Mouse (Mus musculus) CD4-positive, CD25-positive, alpha-beta regulatory T cell, adult 2 months (primary cell): ENCODE data around the gene Ank.

Experiments used
- DNase-seq: peaks from one replicate; pipeline ENCODE4 v3.0.0-alpha.2; 2012; ENCODE audit warnings: low read depth, low spot score

Ank gene

DNA sequence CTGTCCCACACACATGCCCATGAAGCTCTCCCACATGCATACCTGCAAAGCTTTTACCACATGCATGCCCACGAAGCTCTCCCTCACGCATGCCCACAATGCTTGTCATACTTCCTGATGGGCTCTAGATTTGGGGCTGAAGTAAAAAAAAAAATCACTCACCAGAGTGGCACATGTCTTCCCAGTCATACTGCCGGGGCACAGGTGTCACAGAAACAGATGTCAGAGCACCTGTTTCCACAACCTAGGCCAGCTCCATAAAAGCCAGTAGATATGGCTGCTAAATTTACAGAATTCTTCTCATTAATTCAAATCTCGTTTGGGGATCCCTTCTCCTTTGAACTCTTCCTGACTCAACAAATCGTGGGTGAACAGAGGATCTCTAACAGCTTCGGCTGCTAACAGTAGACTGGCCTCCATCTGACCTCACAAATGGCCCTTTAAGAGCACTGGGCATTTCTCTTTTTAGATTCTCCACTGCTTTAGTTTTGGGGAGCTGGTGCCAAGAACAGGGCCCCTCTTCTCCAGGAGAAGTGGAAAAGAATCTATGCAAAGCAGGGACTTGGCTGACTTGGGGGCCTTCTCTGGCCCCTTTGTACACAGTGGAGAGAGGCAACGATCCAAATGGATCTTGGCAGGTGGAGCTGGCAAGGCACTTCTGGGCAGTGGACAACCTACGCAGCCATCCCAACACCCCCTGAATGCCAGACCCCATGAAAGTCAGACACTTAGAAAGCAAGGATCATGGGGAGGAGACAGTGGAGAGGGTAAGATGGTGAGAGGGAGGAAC lies 108.7 kb downstream of the Ank start:
- DNase-seq = no peak

GRCm38 (mm10) chr15:27575932-27576331 lies 109.5 kb downstream of the Ank start:
- no peak for DNase-seq

- DNase-seq = no peak
Measured at GRCm38 (mm10) chr15:27576886-27577285, 110.4 kb downstream of the Ank start.

- DNase-seq = peak; percentile 49
Measured at GRCm38 (mm10) chr15:27577915-27578780, 111.7 kb downstream of the Ank start.

- DNase-seq = no peak
Measured at GRCm38 (mm10) chr15:27578918-27579317, 112.4 kb downstream of the Ank start.

DNA sequence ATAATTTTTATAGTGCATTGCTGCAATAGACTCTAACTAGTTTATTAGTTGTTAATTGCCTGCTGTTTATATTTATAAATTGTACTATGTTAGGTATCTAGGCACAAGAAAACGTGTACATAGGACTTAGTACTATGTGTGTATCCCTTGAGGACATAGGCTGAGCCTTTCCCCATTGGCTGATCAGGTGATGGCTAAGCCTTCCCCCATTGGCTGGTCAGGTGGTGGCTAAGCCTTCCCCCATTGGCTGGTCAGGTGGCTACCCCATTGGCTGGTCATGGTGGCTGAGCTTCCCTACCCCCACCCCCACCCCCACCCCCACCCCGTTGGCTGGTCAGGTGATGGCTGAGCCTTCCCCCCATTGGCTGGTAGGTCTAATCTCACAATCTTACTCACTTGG lies 113.4 kb downstream of the Ank start:
- DNase-seq = no peak

DNA sequence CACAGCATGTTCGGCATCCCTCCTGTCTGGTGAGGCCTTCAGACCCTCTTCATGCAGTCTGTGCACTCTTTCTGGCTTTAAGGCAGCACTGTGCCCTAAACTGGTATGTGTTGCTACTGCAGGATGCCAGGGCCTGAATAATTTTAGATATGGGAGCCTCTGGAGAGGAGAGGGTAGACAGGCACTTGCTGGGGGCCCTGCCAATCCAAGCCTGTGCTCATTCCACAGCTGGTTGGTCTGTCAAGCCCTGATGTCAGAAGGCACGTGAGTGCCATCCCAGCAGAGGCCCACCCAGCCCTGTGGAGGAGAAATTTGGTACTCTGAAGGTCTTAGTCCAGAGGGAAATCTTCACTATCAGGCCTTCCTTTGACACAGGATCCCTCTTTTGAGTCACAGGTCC lies 114.3 kb downstream of the Ank start:
- DNase-seq = no peak

- no peak for DNase-seq
Measured at GRCm38 (mm10) chr15:27581640-27582039, 115.2 kb downstream of the Ank start.

DNA sequence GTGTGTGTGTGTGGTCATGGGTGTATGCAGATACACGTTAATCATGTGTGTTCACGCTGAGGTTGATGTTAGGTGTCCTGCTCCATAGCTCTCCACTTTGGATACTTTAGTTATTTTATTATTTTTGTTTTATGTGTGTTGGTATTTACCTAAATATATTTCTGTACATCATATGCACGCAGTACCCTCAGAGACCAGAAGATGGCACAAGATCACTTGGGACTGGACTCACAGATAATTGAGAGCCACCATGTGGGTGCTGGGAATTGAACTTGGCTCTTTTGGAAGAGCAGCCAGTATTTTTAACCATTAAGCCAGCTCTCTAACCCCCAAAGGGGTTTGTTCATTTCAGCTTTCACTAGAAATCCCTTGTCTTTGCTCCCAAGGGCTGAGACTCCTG lies 116.0 kb downstream of the Ank start:
- peak; percentile 67 for DNase-seq

GRCm38 (mm10) chr15:27583042-27583441 lies 116.6 kb downstream of the Ank start:
- peak; percentile 58 for DNase-seq

- DNase-seq = no peak
Measured at GRCm38 (mm10) chr15:27583620-27584019, 117.1 kb downstream of the Ank start.

DNA sequence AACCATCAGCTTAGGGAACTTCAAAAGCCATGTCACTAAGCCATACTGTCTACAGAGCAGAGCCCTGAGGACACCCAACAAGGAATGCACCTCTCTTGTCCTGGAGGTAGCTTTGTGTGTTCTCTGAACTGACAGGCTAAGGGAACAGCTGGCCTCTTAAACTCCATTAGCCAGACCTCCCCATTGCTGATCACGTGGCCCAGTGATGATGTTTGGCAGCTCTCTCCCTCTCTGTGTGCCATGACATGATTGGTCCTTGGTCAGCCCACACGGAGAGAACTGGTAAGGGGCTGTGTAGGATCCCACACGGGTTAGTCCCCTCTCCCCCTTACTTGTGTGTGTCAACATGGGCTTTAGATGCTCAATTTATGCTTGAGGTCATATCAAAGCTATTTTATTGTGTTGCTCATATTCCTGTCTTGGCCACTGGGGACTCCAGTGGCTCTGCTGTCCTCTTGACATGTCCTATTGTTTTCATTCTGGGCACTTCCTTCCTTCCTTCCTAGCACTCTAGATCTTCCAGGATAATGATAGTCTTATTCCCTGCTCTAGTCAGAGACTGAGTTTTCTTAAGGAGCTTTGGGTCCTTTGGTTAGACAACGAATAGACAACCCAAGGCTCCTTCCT lies 119.1 kb downstream of the Ank start:
- DNase-seq = no peak

DNA sequence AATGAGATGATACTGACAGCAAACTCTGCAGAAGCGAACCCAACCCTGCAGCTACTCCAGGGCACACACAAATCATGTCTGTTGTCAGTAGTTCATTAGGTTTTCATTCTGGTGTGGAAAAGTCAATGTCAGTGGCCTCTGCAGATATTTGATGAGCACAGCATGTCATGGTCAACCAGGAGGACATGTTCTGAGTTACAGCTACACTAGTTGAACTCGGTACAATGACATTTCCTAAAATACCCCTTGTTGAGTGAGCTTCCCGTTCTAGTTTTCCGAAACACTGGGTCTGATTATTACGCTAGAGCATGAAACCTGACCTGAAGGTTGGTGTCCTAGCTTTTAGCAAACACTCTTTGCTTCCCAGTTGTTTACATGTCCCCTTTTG lies 119.6 kb downstream of the Ank start:
- no peak for DNase-seq

DNA sequence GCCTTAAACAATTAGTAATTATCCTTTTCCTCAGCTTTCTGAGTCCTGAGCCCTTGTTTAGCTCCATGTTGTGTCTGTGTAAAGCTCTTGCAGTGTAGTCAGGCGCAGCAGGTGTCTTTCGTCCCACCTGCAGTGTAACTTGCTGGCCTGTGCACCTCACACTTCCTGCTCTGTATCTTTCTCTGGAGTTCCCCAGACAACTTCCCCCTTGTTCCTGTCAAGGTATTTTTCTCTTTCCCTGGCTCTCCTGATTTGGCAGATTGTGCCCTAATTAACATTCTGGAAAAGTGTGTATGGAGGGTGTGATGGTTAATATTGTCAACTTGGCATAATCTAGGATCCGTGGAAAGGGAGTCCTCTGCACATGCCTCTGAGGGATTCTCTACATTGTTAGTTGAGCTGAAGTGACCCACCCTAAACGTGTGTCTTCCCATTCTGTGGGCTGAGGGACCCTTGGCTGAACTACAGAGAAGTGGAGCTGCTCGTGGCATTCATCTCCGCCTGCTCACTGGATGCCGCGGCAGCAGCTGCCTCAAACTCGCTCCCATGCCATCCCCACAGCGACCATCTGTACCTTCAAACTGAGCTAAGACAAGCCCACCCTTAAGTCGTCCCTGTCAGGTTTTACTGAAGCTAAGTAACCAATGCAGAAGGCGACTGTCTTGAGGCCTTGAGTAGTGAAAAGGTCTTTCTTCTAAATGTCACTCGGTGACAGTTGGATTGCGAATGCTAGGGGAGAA lies 121.8 kb downstream of the Ank start:
- peak; percentile 34 for DNase-seq

DNA sequence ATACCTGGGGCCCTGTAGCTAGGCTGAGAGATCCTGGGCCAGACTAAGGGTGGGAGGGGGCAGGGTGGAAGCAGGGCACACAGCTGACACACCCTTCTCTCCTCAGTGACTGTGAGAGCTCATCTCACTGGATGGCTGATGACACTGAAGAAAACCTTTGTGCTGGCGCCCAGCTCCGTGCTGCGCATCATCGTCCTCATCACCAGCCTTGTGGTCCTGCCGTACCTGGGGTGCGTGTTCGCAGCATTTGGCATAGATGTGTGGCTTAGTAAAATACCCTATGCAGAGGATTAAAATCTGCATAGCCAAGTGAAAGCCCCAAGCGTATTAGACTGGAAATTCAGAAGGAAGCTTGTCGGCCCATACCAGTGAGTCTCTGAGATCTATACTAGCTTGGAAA lies 124.3 kb downstream of the Ank start:
- no peak for DNase-seq

GRCm38 (mm10) chr15:27592620-27593320 lies 126.3 kb downstream of the Ank start:
- no peak for DNase-seq

DNA sequence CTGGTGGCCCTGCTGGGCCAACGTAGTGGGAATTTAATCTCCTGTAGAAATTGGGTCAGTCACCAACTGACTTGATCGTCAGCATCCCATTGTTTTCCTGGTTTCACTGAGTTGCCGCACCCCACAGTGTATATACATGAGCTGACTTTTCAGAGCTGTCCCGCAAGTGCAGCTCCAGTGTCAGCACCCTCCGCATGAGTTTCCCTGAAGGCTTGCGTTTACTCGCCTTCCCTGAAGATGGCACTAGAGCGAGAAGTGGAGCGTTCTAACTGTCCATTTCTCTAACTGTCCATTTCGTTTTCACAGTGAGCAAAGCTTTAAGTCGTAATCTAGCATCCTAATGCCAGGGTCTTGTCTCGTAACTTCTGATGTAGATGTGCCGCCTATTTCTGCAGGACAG lies 127.2 kb downstream of the Ank start:
- DNase-seq = no peak

DNA sequence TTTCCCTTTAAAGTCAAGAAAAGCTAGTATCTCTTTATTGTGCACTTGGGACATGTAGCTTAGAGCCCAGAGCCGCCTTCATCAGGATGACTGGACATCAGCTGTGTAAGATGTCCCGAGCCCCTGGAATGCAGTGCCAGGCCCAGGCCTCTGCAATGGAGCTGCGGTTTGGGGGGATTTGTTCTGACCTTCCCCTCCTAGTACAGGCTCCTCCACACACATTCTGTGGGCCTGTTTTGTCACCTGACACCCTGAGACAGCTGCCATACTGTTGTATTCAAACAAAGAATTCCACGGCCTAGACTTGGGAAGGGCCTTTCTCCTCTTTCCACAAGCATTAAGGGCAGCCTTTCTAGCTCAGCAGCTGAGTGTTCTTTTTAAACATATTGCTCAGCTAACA lies 128.5 kb downstream of the Ank start:
- no peak for DNase-seq

DNA sequence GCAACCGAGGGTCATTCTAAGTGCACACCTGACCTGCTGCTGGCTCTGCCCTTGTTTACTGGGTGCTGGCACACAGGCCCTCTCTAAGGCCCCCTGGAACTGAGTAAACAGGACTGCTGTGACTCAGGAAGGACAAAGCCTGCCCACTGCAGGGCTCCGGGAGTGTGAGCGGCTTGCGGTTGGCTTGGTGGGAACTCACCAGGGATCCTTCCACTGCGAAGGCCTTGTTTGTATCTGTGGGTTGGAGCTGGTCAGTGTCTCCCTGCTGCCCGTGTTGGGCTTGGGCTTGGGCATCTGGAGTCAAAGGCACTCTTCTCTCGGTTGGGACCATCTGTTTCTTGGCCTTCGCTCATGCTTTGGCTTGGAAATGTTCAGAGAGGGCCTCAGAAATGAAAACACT lies 129.1 kb downstream of the Ank start:
- no peak for DNase-seq

DNA sequence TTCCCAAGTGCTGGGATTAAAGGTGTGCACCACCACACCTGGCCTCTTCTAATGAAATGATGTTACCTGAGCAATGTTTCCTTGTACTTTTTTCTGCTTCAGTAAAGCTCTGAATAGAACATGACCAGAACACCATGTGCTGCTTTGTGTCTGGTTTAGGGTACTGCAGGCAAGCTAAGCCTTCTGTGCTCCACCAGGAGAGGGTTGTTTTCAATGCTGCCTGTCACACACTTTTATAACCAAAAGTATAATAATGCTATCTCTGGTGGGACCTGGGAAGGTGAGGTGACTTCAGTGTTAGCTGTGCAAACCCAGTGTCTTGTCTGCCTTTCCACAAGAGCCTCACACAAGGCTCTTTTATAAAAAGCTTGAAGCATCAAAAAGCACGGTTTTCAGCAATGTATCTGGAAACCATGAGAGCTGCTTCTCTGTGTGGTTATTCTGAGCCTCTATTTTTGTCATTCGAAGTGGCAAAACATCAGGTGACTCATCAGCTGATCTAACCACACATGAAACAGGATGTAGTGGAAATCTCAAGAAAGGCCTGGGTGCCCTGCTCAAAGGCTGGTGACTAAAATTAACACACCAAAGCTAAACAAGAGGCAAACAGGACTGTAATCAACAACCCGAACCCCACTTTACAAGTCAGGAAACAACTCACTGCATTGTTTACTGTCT lies 130.1 kb downstream of the Ank start:
- DNase-seq = peak; percentile 90

DNA sequence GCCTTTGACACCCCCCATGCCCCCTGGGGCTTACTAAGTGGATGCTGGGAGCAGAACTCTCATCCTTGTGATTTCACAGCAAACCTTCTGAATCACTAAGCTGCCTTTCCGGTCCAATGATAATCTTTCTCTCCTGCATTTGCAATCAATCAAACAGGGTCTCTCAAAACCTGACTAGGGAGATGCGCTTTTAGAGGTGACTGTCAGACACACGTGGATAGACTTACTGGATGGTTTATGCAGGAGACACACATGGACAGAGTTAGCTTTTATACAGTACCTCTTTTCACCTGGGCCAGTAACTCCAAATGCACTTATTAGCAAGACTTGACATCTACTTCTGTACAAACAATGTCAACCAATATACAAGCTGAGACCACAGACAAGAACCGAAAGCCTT lies 131.0 kb downstream of the Ank start:
- DNase-seq = peak; percentile 19
